Mouse (Mus musculus): ENCODE measurements around the gene Fam76b. TPM values are rescaled to one million over a fixed set of nuclear protein-coding genes. Genes with fewer than 3 reads are reported as not detected.

Fam76b gene
- polyA plus RNA-seq, 1 experiment, result 2.8 TPM

DNA sequence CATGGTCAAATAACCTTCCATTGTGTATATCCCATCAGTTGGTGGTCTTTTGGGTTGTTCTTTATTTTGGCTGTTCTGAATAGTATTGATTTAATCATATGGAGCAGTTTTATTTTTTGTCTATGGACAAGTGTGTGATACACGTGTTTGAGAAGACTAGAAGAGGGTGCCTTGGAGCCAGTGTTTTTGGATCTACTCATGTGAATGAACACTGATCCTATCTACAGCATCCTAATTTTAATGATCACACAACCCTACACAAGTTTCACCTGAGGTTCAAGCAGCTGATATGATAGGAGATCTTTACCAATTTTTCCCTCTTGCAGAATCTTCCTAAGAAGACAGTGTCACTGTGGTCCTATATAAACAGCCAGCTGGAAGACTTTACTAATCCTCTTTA, 23.0 kb upstream of the Fam76b start:
- TF ChIP-seq USF1 (IDR thresholded peaks at IDR 0.05; ENCODE audit: low read depth), result no peak
- TF ChIP-seq MAX (IDR thresholded peaks at IDR 0.05; ENCODE audit: low read depth), result no peak
- no peak for TF ChIP-seq REST (IDR thresholded peaks at IDR 0.05; ENCODE audit: insufficient read depth, insufficient read length)
- no peak for TF ChIP-seq E2F4 (IDR thresholded peaks at IDR 0.05; ENCODE audit: insufficient read depth)
- TF ChIP-seq TCF3 (IDR thresholded peaks at IDR 0.05; ENCODE audit: insufficient read length, low read depth), result no peak
- TF ChIP-seq SRF (IDR thresholded peaks at IDR 0.05; ENCODE audit: control insufficient read depth, insufficient read length, low read depth), result no peak
- no peak for TF ChIP-seq MYOD1 (IDR thresholded peaks at IDR 0.05; ENCODE audit: control insufficient read depth in 1 of 3, insufficient read length in 2 of 3, low read depth in 2 of 3)
- no peak for TF ChIP-seq POLR2AphosphoS2 (IDR thresholded peaks at IDR 0.05; ENCODE audit: insufficient read length, low read depth)
- TF ChIP-seq POLR2A (IDR thresholded peaks at IDR 0.05; ENCODE audit: insufficient read length, low read depth), result no peak
- no peak for TF ChIP-seq MYOG (IDR thresholded peaks at IDR 0.05; ENCODE audit: control insufficient read depth in 1 of 3, insufficient read depth in 1 of 3, insufficient read length in 2 of 3, low read depth in 2 of 3)
- no peak for TF ChIP-seq CEBPB (IDR thresholded peaks at IDR 0.05; ENCODE audit: insufficient read depth, poor library complexity, severe bottlenecking)
- no peak for TF ChIP-seq TCF12 (IDR thresholded peaks at IDR 0.05; ENCODE audit: insufficient read depth, poor library complexity, severe bottlenecking)

DNA sequence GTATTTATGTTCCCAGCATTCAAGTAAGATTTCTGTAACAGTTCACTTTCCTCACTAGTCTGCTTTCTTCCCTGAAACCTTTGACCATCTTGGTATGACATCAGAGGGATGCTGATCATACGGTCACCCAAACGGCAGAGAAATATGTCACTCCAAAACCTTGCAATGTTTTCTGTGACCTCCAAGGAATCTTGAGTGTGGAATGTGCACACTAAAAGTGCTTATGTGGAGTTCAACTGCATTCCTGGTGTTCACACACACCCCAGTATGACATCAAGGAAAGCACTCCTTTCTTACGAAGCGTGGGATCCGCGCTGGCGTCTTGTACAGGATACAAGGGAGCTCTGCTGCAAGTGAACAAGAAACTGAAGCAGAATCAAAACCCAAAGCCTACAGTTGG, 20.7 kb upstream of the Fam76b start:
- H3K79me2 ChIP-seq (ENCODE audit: control insufficient read depth, insufficient read depth), result no peaks in the 10 kb centered on the region
- H3K27me3 ChIP-seq (ENCODE audit: control insufficient read depth, insufficient read depth, insufficient read length), result no peaks in the 10 kb centered on the region
- H3K4me3 ChIP-seq, result no peak overlapping the region
- TF ChIP-seq MYOD1 (IDR thresholded peaks at IDR 0.05; ENCODE audit: control insufficient read depth in 1 of 3, insufficient read length in 2 of 3, low read depth in 2 of 3) (no peak), REST (IDR thresholded peaks at IDR 0.05; ENCODE audit: insufficient read depth, insufficient read length) (no peak), POLR2AphosphoS2 (IDR thresholded peaks at IDR 0.05; ENCODE audit: insufficient read length, low read depth) (no peak), MAX (IDR thresholded peaks at IDR 0.05; ENCODE audit: low read depth) (no peak), MYOG (IDR thresholded peaks at IDR 0.05; ENCODE audit: control insufficient read depth in 1 of 3, insufficient read depth in 1 of 3, insufficient read length in 2 of 3, low read depth in 2 of 3) (no peak), E2F4 (IDR thresholded peaks at IDR 0.05; ENCODE audit: insufficient read depth) (no peak), USF1 (IDR thresholded peaks at IDR 0.05; ENCODE audit: low read depth) (no peak), CEBPB (IDR thresholded peaks at IDR 0.05; ENCODE audit: insufficient read depth, poor library complexity, severe bottlenecking) (no peak), POLR2A (IDR thresholded peaks at IDR 0.05; ENCODE audit: insufficient read length, low read depth) (no peak)
- H3K4me2 ChIP-seq (ENCODE audit: low read depth), result no peak overlapping the region
- H3ac ChIP-seq (ENCODE audit: control insufficient read depth, insufficient read length), result no peak overlapping the region
- peaks cover 66% of the 10 kb centered on the region for H3K36me3 ChIP-seq (ENCODE audit: control insufficient read depth, insufficient read depth)

More for the DNA sequence above, 23.0 kb upstream of the Fam76b start:
- H3ac ChIP-seq (ENCODE audit: control insufficient read depth, insufficient read length), result no peak overlapping the region
- H3K36me3 ChIP-seq (ENCODE audit: control insufficient read depth, insufficient read depth), result peaks cover 55% of the 10 kb centered on the region
- no peaks in the 10 kb centered on the region for H3K79me2 ChIP-seq (ENCODE audit: control insufficient read depth, insufficient read depth)
- no peaks in the 10 kb centered on the region for H3K27me3 ChIP-seq (ENCODE audit: control insufficient read depth, insufficient read depth, insufficient read length)
- H3K4me3 ChIP-seq, result no peak overlapping the region
- H3K4me2 ChIP-seq (ENCODE audit: low read depth), result no peak overlapping the region

DNA sequence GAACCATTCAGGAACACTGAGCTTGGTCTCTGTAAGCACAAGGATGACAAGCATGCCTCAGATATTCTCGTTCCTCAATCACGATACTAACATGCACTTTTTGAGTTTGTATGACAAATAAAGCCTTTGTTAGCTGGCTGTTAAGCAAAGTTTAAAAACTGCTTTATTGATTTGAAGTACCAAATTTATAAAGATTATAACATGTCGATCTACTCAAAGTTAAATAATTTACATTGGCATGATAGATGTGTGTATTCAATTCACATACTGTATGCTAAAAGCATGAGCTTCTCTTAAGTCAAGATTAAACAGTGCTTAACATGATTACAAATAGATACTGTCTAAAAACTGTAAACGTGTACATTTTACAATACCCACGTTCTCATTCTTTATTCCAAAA, 19.9 kb upstream of the Fam76b start:
- H3K79me2 ChIP-seq (ENCODE audit: control insufficient read depth, insufficient read depth), result no peaks in the 10 kb centered on the region
- no peak for TF ChIP-seq E2F4 (IDR thresholded peaks at IDR 0.05; ENCODE audit: insufficient read depth)
- peaks cover 65% of the 10 kb centered on the region for H3K36me3 ChIP-seq (ENCODE audit: control insufficient read depth, insufficient read depth)
- no peak overlapping the region for H3K4me3 ChIP-seq
- H3ac ChIP-seq (ENCODE audit: control insufficient read depth, insufficient read length), result no peak overlapping the region
- no peaks in the 10 kb centered on the region for H3K27me3 ChIP-seq (ENCODE audit: control insufficient read depth, insufficient read depth, insufficient read length)
- H3K4me2 ChIP-seq (ENCODE audit: low read depth), result no peak overlapping the region

DNA sequence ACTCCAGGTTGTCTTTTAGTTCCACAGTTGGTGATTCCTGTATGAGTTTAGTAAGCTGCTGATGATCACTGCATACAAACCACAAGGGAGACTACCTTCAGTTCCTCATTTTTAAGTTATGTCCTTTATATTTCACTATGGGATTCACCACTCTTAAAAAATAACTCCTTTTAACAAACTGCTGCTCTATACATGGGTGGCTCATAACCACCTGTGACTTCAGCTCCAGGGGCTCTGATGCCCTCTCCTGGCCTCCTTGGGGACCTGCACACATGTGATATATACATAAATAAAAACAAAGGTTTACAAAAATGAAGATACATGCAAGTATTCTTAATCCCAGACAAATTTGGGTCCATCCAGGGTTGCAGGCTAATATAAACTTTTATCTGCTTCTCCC, 17.6 kb upstream of the Fam76b start:
- Histone ChIP-seq H3K4me2 (ENCODE audit: low read depth) (no peak overlapping the region), H3K4me3 (no peak overlapping the region), H3K27me3 (ENCODE audit: control insufficient read depth, insufficient read depth, insufficient read length) (no peaks in the 10 kb centered on the region), H3K36me3 (ENCODE audit: control insufficient read depth, insufficient read depth) (peaks cover 61% of the 10 kb centered on the region), H3K79me2 (ENCODE audit: control insufficient read depth, insufficient read depth) (no peaks in the 10 kb centered on the region), H3ac (ENCODE audit: control insufficient read depth, insufficient read length) (no peak overlapping the region)
- TF ChIP-seq MAX (IDR thresholded peaks at IDR 0.05; ENCODE audit: low read depth), result no peak
- TF ChIP-seq SRF (IDR thresholded peaks at IDR 0.05; ENCODE audit: control insufficient read depth, insufficient read length, low read depth), result no peak
- TF ChIP-seq USF1 (IDR thresholded peaks at IDR 0.05; ENCODE audit: low read depth), result no peak
- TF ChIP-seq MYOG (IDR thresholded peaks at IDR 0.05; ENCODE audit: control insufficient read depth in 1 of 3, insufficient read depth in 1 of 3, insufficient read length in 2 of 3, low read depth in 2 of 3), result no peak
- TF ChIP-seq POLR2AphosphoS2 (IDR thresholded peaks at IDR 0.05; ENCODE audit: insufficient read length, low read depth), result no peak
- TF ChIP-seq TCF3 (IDR thresholded peaks at IDR 0.05; ENCODE audit: insufficient read length, low read depth), result no peak
- no peak for TF ChIP-seq POLR2A (IDR thresholded peaks at IDR 0.05; ENCODE audit: insufficient read length, low read depth)
- no peak for TF ChIP-seq E2F4 (IDR thresholded peaks at IDR 0.05; ENCODE audit: insufficient read depth)
- TF ChIP-seq MYOD1 (IDR thresholded peaks at IDR 0.05; ENCODE audit: control insufficient read depth in 1 of 3, insufficient read length in 2 of 3, low read depth in 2 of 3), result no peak
- TF ChIP-seq CEBPB (IDR thresholded peaks at IDR 0.05; ENCODE audit: insufficient read depth, poor library complexity, severe bottlenecking), result no peak
- TF ChIP-seq REST (IDR thresholded peaks at IDR 0.05; ENCODE audit: insufficient read depth, insufficient read length), result no peak
- no peak for TF ChIP-seq TCF12 (IDR thresholded peaks at IDR 0.05; ENCODE audit: insufficient read depth, poor library complexity, severe bottlenecking)

DNA sequence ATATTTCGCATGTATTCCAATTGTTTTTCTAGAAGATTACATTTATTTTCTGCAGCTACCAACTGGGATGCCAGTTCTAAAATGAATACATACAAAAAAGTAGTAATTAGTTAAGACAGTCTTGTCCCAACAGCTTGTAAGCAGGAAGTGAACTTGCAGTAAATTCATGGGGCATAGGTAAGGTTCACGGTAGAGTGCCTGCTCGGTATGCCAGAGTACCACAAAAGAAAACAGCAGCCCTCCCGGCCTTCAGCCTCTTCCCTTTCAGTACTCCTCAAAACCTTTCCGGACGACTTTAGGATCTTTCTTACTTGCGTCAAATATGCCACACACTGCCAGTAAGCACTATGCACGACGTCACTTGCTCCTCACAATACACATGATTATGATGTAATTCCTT, 9.1 kb upstream of the Fam76b start:
- H3K36me3 ChIP-seq (ENCODE audit: control insufficient read depth, insufficient read depth), result peaks cover 47% of the 10 kb centered on the region
- H3K79me2 ChIP-seq (ENCODE audit: control insufficient read depth, insufficient read depth), result peaks cover 13% of the 10 kb centered on the region
- no peak overlapping the region for H3K4me2 ChIP-seq (ENCODE audit: low read depth)
- TF ChIP-seq MYOG (IDR thresholded peaks at IDR 0.05; ENCODE audit: control insufficient read depth in 1 of 3, insufficient read depth in 1 of 3, insufficient read length in 2 of 3, low read depth in 2 of 3) (no peak), USF1 (IDR thresholded peaks at IDR 0.05; ENCODE audit: low read depth) (no peak), TCF3 (IDR thresholded peaks at IDR 0.05; ENCODE audit: insufficient read length, low read depth) (no peak)
- H3K4me3 ChIP-seq, result no peak overlapping the region
- H3K27me3 ChIP-seq (ENCODE audit: control insufficient read depth, insufficient read depth, insufficient read length), result no peaks in the 10 kb centered on the region
- H3ac ChIP-seq (ENCODE audit: control insufficient read depth, insufficient read length), result no peak overlapping the region
